Mouse (Mus musculus) ovary, postnatal 10 days (tissue): ENCODE data around the gene Slc17a3.

ENCODE experiments used
- DNase-seq: peaks from one replicate; pipeline ENCODE4 v3.0.0; 2022; ENCODE audit warnings: low spot score

Slc17a3 gene

DNA sequence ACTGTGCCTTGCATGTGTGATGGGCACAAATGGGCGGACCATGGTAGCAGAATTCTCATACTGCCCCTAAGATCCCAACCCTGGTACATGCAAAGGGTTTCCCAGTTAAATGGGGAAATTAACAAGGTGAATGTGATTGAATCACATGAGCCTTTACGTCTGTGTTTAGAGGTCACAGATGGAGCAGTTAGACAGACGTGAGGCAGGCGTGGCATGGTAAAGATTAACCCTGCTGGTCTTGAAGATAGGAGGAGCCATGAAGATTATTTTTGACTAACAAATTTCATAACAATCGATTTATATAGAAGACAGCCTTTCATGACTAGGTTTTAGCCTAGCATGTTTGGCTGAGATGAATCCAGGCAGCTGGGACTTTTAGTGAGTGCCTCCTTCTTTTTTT, 33.9 kb downstream of the Slc17a3 start:
- DNase-seq, result no peak

DNA sequence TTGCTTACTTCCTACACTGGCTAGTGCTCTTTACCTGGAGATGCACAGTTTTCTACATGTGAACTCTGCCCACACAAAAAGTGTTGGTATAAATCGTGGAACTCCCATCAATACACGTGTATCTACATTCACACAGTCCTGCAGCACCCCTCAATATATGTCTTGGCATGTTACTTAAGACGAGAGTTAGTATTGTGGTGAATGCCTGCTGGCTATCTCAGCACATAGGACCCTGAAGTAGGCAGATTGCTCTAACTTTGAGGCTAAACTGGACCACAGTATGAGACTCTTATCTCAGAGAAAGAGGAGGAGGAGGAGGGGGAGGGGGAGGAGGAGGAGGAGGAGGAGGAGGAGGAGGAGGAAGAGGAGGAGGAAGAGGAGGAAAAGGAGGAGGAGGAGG, 39.9 kb downstream of the Slc17a3 start:
- DNase-seq, result no peak

DNA sequence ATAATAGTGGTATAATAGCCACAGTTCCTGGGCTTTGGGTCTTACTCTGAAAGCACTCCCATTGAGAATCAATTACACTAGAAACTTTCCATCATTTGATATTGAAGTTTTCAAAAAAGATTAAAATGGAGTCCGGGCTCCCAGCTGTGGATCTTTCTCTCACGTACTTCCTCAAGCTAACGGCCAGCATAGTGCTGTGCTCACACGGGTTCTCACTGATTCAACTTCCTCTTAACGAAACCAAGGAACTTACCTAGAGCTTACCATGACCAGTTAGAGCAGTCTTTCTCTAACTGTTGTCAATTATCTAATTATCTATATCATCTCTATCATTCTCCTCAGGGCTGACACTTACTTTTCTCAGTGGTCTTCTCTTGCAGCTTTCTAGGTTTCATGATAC, 40.4 kb downstream of the Slc17a3 start:
- DNase-seq, result no peak

DNA sequence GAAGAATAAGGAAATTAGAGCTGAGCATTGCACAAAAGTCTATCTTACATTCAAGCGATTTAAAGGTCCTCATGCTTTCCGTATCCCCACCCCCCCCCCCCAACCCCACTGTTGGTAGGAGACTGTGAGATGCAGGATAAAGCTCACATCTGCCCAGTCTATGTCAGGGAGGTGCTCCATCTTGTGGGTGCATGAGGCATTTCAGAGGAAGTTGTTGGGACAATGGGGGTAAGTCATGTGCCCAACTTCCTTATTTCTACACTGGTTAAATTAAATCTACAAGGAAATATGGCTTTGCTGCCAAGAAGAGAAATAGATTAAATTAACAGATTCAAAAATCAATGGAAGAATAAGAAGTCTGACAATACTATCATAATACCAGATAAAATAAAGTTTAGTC, 46.3 kb downstream of the Slc17a3 start:
- DNase-seq, result no peak

DNA sequence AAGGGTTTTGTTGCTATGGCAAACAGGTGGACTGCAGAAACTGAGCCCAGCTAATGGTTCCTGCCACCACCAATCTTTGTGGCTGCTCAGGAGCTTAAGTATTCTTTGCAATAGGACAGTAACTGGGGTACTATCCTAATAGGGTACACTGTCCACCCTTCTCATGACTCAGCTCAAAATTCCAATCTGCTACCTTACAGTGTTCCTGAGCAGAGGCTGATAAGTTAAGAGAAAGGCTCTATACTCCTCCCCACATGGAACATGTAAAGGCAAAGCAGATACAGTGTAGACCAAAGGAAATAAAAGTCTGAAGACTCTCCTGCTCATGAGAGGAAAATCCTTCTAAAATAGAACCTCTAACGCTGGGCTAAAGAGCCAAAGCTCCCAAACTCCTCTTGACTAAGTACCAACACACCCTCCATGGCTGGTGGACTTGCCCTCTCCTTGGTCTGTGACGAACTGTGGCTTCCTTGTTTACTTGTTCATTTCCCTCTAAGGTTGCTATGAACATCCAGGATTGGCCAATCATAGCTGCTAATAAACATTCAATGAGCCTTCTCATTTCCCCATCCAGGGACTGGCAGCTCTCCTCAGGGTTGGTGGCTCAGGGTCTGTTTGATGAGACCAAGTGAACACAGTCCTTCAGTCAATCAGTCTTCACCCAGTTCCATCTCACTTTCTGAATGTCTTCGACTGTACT, 47.9 kb downstream of the Slc17a3 start:
- DNase-seq, result no peak

DNA sequence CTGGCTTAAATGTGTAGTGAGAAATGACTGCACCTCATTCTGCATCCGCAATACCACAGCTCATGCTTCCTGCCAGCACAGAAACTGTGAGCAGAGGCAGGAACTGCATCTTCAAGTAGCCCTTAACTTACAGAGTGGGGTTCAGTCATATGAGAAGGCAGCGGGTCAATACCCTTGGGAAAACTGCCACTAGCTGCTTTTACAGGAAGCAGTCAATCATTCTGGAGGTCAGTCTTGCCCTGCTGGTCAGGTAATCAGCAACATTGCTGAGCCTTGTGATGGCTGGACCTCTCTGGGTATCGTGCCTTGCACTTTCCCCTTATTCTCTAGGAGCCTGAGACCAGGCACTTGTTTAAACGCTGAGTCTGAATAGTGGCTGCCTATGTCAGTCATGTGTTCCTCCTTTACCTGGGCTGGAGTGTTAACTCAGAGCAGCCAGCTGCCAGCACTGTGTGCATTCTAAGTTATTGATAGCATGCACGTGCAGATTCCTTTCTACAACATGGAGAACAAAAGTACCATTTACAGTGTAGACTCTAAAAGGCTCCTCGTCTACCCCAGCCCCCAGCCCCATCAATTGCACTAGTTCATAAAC, 49.9 kb downstream of the Slc17a3 start:
- no peak for DNase-seq

DNA sequence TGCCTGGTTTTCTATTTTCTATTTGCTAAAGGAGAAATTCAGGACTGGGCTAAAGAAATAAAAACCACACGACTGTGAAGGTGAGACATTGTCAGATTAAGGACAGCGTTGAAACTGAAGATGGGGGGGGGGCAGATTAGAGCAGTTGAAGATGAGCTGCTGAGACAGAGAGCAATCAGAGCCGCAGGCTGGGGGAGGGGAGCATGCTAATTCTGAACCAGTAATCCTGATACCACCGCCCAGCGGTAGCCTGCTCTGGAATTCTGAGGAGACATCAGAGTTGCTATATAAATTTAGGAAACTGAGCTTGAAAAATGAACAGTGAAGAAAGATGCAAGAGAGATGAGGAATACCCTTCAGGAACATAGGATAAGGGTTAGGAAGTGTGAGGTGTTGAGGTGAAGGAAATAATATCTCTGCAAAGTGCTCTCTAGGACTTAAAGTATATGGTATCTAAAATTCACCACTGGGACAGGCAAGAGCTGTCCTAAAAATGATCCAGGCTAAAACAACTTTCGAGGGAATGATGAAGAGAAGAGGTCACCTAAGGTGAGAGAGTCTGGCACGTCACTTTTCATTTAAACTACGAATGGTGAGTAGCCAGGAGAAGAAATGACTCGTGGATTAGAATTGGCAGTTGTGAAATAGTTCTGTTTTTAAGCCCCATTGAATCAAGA, 53.5 kb downstream of the Slc17a3 start:
- no peak for DNase-seq

DNA sequence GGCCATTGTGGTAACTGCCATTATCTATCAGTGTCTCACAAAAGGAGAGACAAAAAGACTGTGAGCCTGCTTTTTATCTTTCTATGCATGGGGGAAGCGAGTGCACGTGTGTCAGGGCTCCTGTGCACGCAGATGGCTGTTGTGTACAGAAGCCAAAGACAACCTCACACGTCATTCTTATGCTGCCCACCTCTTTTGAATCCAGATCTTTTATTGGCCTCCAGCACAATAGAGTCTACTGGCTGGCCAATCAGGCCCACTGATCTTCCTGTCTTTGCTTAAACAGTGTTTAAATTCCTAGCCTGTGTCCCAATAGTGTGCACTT, 54.0 kb downstream of the Slc17a3 start:
- no peak for DNase-seq

DNA sequence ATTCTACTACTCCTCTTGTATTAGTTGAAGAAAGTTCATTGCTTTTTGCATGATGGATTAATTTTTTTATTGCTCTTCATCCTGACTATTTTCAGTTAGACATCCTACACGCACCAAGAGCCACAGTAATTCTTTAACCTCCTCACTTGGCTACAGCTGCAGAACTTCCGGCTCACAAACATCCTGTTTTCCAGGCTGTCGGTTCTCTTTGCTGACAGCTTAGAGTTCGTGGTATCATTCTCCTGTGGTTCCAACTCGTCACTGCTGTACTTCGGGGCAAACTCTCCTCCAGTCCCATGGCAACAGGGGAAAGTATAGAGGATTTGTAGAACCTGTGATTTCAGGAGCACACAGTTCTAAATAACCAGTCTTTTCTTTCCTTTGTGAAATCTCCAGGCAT, 59.0 kb downstream of the Slc17a3 start:
- no peak for DNase-seq

DNA sequence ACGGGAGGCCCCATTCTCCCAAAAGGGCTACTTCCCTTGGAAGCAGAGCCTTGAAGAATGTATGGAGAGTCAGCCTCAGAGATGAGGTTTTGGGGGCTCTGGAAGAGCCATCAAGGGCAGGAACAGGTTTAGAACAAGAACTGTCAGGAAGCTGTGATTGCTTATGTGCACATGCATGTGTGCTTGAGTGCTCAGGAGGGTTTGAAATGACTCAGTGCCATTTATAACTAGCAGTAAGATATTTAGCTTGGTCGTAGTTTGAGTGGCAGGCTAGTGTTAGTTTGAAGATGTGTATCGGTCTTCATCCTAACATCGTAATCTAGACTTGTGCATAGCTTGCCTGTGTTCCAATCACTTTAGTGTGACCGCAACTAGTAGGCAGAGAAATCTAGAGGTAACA, 67.7 kb downstream of the Slc17a3 start:
- no peak for DNase-seq

DNA sequence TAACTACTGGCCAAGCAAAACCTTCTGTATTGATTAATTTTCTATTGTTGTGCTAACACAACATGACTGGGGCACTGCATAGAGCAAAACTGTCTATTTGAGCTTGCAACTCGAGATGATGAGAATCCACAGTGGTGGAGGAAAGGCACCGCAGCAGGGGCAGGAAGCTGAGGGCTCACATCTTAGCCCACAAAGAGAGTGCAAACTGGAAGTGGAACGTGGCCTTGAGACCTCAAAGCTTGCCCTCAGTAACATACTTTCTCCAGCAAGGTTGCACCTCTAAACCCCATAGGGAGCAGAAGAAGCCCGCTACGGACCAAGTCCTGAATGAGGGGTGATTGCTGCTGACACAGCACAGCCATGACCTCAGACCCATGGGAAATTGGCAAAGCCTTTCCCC, 70.9 kb downstream of the Slc17a3 start:
- no peak for DNase-seq
